Mouse (Mus musculus) thymus, adult 2 months (tissue): ENCODE results near the gene Trank1.

Experiments
- CTCF ChIP-seq: fragments of 200-500 bp; IDR thresholded peaks from 2 replicates; pipeline ENCODE4 v1.5.1; 2012; ENCODE audit warnings: mild to moderate bottlenecking, control low read depth, low read length, moderate library complexity, borderline replicate concordance; ENCODE audit not compliant: control insufficient read depth, poor library complexity, insufficient read depth; ENCODE audit errors: extremely low read depth
- POLR2A ChIP-seq: fragments of 200-500 bp; IDR thresholded peaks from 2 replicates; pipeline ENCODE4 v1.6.1; 2012; ENCODE audit warnings: mild to moderate bottlenecking, low read length, control low read depth, moderate library complexity; ENCODE audit not compliant: control insufficient read depth, poor library complexity, insufficient read depth; ENCODE audit errors: extremely low read depth

DNA sequence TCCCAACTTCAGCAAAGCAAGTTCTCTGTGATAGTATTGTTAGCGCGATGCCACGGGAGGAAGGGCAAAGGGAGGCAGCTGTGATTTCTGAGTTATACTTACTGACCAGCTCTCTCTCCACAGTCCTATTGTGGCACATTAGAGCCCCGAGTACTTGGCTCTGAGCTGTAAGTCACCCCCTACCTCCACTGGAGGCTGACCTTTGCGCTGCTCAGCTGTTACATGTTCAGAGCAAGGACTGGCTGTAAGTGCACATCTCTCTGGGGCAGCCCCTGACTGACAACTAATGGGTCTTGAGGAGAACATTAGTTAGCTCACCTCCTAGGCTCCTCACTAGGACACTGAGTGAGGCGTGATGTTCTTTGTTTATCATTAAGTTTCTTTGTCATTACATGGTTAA, 128.9 kb downstream of the Trank1 start:
- TF ChIP-seq CTCF (no peak), POLR2A (no peak)
